Comparison of ENCODE assay signal across 14 mouse cellular contexts in genomic region chrX:5469165-5469564, GRCm38 (mm10). TPM values are rescaled to one million over a fixed set of nuclear protein-coding genes. Genes with fewer than 3 reads are reported as not detected.
A peak's percentile ranks its signal among the peaks of the same experiment; 100 is the strongest.
DNase-seq lines count a peak whose midpoint lies in the region; ATAC-seq and TF ChIP-seq lines count a peak whose summit lies in the region.
"Had no signal": no experiment of that assay in that cellular context is flagged by ENCODE, and none has a peak within 500 bp of the region (broad histone marks: within the 10 kb centered on the region; RNA-seq: fewer than 3 reads in every experiment).

Mycs (minus strand) TSS chrX:5469265.

- peak within 1 kb of the TSS; percentile 14 for H3K4me3 ChIP-seq in heart, embryonic 11.5 days (ENCODE audit: low read depth, low read length)
- peak within 1 kb of the TSS; percentile 61 for H3K4me3 ChIP-seq in E14TG2a.4 (replicated peaks; ENCODE audit: low read length)
- H3K4me3 ChIP-seq in forebrain, embryonic 16.5 days (replicated peaks; ENCODE audit: low read length): no peak within 1 kb of the TSS; the same call in 1 of the 2 replicates
- peak within 1 kb of the TSS; percentile 9; the same call in 1 of the 2 replicates for H3K4me3 ChIP-seq in midbrain, embryonic 12.5 days

- H3K4me1 ChIP-seq in heart, embryonic 11.5 days (ENCODE audit: control insufficient read depth, insufficient read depth, low read length): no peaks in the 10 kb centered on the region
- no peaks in the 10 kb centered on the region for H3K4me1 ChIP-seq in E14TG2a.4 (replicated peaks; ENCODE audit: low read depth, low read length)
- no peaks in the 10 kb centered on the region for H3K4me1 ChIP-seq in forebrain, embryonic 16.5 days (replicated peaks; ENCODE audit: control insufficient read depth, insufficient read depth, low read length)
- no peaks in the 10 kb centered on the region for H3K4me1 ChIP-seq in midbrain, embryonic 12.5 days

- no peak within 1 kb of the TSS for H3K27ac ChIP-seq in heart, embryonic 11.5 days (ENCODE audit: low read depth, low read length)
- no peak within 1 kb of the TSS for H3K27ac ChIP-seq in forebrain, embryonic 16.5 days (ENCODE audit: low read length)
- H3K27ac ChIP-seq in midbrain, embryonic 12.5 days (replicated peaks): no peak within 1 kb of the TSS

- H3K9me3 ChIP-seq in heart, embryonic 11.5 days (replicated peaks; ENCODE audit: control insufficient read depth, low read length): peaks cover 2% of the 10 kb centered on the region; the same call in 1 of the 2 replicates
- H3K9me3 ChIP-seq in E14TG2a.4 (ENCODE audit: low read length): no peaks in the 10 kb centered on the region
- no peaks in the 10 kb centered on the region for H3K9me3 ChIP-seq in forebrain, embryonic 16.5 days (ENCODE audit: control insufficient read depth, low read length)
- H3K9me3 ChIP-seq in midbrain, embryonic 12.5 days: no peaks in the 10 kb centered on the region

- no peaks in the 10 kb centered on the region for H3K36me3 ChIP-seq in heart, embryonic 11.5 days (ENCODE audit: control insufficient read depth, insufficient read depth, low read length)
- no peaks in the 10 kb centered on the region for H3K36me3 ChIP-seq in E14TG2a.4 (ENCODE audit: insufficient read depth, low read length)
- no peaks in the 10 kb centered on the region for H3K36me3 ChIP-seq in forebrain, embryonic 16.5 days (ENCODE audit: control insufficient read depth, insufficient read depth)
- no peaks in the 10 kb centered on the region for H3K36me3 ChIP-seq in midbrain, embryonic 12.5 days

- no peak for ATAC-seq in heart, embryonic 11.5 days (replicated peaks; ENCODE audit: insufficient number of reproducible peaks, low FRiP score, low TSS enrichment)
- no peak for ATAC-seq in forebrain, embryonic 16.5 days
- ATAC-seq in midbrain, embryonic 12.5 days (ENCODE audit: low FRiP score, low read depth): no peak
- ATAC-seq: Patski had no signal

- DNase-seq in heart, adult 11 months: no peak
- no peak for DNase-seq in layer of hippocampus, postnatal 14 days (ENCODE audit: low spot score in 2 of 2)
- no peak for DNase-seq in B cell, adult 2 months
- no peak for DNase-seq in right cerebral cortex, adult 2 months (ENCODE audit: low spot score in 2 of 2)
- DNase-seq: lung, adult 2 months had no signal

- no peak for TF ChIP-seq CTCF in E14TG2a.4 (conservative IDR thresholded peaks at IDR 0.05; ENCODE audit: low read length)

- H3K4me2 ChIP-seq in heart, embryonic 11.5 days: peak within 1 kb of the TSS; percentile 58
- H3K4me2 ChIP-seq in forebrain, embryonic 16.5 days (ENCODE audit: low read length): peak within 1 kb of the TSS; percentile 33; the same call in 1 of the 2 replicates
- H3K4me2 ChIP-seq in midbrain, embryonic 12.5 days (replicated peaks): peak within 1 kb of the TSS; percentile 27

- WGBS in heart, embryonic 11.5 days (ENCODE audit: insufficient replicate concordance): 78% methylated on average over 3 of the region's 3 CpGs
- 83% methylated on average over 3 of the region's 3 CpGs for WGBS in forebrain, embryonic 16.5 days
- WGBS in midbrain, embryonic 12.5 days: 86% methylated on average over 3 of the region's 3 CpGs

- peaks cover 5% of the 10 kb centered on the region for H3K27me3 ChIP-seq in heart, embryonic 11.5 days (ENCODE audit: control insufficient read depth, insufficient read depth, low read length)
- peaks cover 18% of the 10 kb centered on the region for H3K27me3 ChIP-seq in E14TG2a.4 (ENCODE audit: insufficient read depth, low read length)
- no peaks in the 10 kb centered on the region for H3K27me3 ChIP-seq in forebrain, embryonic 16.5 days (replicated peaks; ENCODE audit: control insufficient read depth, insufficient read depth, low read length)
- H3K27me3 ChIP-seq in midbrain, embryonic 12.5 days: 0 out of 2 replicates have a peak, but pooled peaks cover 3% of the 10 kb centered on the region
- H3K27me3 ChIP-seq: Patski had no signal

- H3K9ac ChIP-seq in heart, embryonic 11.5 days (ENCODE audit: low read depth, low read length): no peak within 1 kb of the TSS
- no peak within 1 kb of the TSS for H3K9ac ChIP-seq in forebrain, embryonic 16.5 days (replicated peaks; ENCODE audit: low read depth, low read length)
- H3K9ac ChIP-seq in midbrain, embryonic 12.5 days (replicated peaks): no peak within 1 kb of the TSS

RNA-seq across cellular contexts. Expression of gene Mycs, which starts in this region (rescaled TPM):
- not detected in 2 replicates for polyA plus RNA-seq in heart, embryonic 11.5 days (2014; fragmentation: Nextera tagmentation; extraction: Ambion mirVana)
- not detected in 2 replicates for polyA plus RNA-seq in forebrain, embryonic 16.5 days (2015; fragmentation: Nextera tagmentation; extraction: Ambion mirVana)
- not detected in 2 replicates for polyA plus RNA-seq in midbrain, embryonic 12.5 days (2016; fragmentation: Nextera tagmentation; extraction: Ambion mirVana)
- not detected for total RNA-seq in layer of hippocampus, postnatal 14 days (2021)
- total RNA-seq: hematopoietic stem cell, adult 5-6 weeks; layer of hippocampus, postnatal 10 days had no signal
- polyA plus RNA-seq: cortical plate, adult 2 months; lung, adult 2 months; Patski; spleen, adult 2 months had no signal
